Mouse (Mus musculus): ENCODE measurements at regions not wholly inside any gene's neighbourhood (a gene's known extent, or its start where the extent isn't known, plus 50 kb on each side); places are given as distances from the start of the nearest gene placed in this dataset.
A peak's percentile ranks its signal among the peaks of the same experiment; 100 is the strongest.

DNA sequence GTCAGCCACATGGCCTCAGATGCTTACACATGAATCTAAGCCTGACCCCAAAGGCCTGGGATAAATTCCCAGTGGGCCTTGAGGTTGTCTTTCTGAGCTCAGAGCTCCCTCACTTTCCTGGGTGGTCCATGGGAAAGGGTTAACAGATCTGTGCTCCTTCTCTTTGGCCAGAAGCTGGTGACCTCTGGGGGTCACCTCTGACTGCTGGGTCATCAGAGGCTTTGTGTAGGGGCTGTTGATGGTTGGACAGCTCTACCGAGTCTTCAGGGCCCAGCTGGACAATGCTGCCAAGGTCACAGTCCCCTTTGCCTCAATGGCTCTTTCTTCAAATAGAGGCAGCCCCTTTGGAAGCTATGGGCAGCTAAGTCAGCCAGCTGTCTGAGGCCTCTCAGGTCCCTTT lies 70.5 kb upstream of the Bod1 start:
- Histone ChIP-seq H3K27me3 (replicated peaks) (no peaks in the 10 kb centered on the region), H3K79me2 (replicated peaks; ENCODE audit: control insufficient read depth, extremely low read depth, insufficient read depth, poor library complexity, severe bottlenecking) (no peaks in the 10 kb centered on the region), H3K9ac (ENCODE audit: insufficient read depth, low read depth) (no peak overlapping the region), H3K36me3 (replicated peaks in 1 of 2; ENCODE audit: control insufficient read depth in 1 of 2, insufficient read depth in 1 of 2, low read length in 1 of 2) (no peaks in the 10 kb centered on the region), H3K4me3 (replicated peaks in 1 of 3; ENCODE audit: low read depth in 2 of 3, low read length in 2 of 3, poor library complexity in 1 of 3) (no peak overlapping the region), H3K4me2 (ENCODE audit: insufficient read depth, low read depth, poor library complexity, severe bottlenecking) (no peak overlapping the region), H3K4me1 (ENCODE audit: control insufficient read depth in 1 of 2, insufficient read depth in 2 of 2) (peaks cover 21 to 48% of the 10 kb centered on the region in 2 experiments), H3K27ac (ENCODE audit: insufficient read depth, low read depth) (no peak overlapping the region), H3K9me3 (replicated peaks; ENCODE audit: low read length) (no peaks in the 10 kb centered on the region)
- dilution Hi-C loops (cut with MboI; ENCODE audit: extremely low pct_ligation_motif_present, extremely low pct_unique_long_range_greater_than_20kb, low sequenced_read_pairs) (no loop called here), in situ Hi-C loops (cut with MboI; ENCODE audit: low pct_ligation_motif_present, low pct_unique_long_range_greater_than_20kb, low sequenced_read_pairs) (no loop called here)
- no peak for DNase-seq (ENCODE audit: extremely low read depth)
- TF ChIP-seq MAX (IDR thresholded peaks at IDR 0.05; ENCODE audit: low read length) (no peak), GABPA (IDR thresholded peaks at IDR 0.05; ENCODE audit: insufficient replicate concordance, low read depth, low read length) (no peak), MYC (IDR thresholded peaks at IDR 0.05; ENCODE audit: low read depth, low read length) (no peak), BHLHE40 (IDR thresholded peaks at IDR 0.05; ENCODE audit: low read depth, low read length) (no peak), CHD1 (IDR thresholded peaks at IDR 0.05; ENCODE audit: low read depth, low read length) (no peak), EP300 (IDR thresholded peaks at IDR 0.05; ENCODE audit: low read length) (no peak), TCF12 (IDR thresholded peaks at IDR 0.05; ENCODE audit: low read depth, low read length) (no peak), HCFC1 (IDR thresholded peaks at IDR 0.05; ENCODE audit: low read depth, low read length) (no peak), TBP (conservative IDR thresholded peaks at IDR 0.05; ENCODE audit: low read depth, low read length) (no peak), NELFE (IDR thresholded peaks at IDR 0.05; ENCODE audit: low read depth, low read length) (no peak), PAX5 (IDR thresholded peaks at IDR 0.05; ENCODE audit: low read length) (no peak), ZNF384 (IDR thresholded peaks at IDR 0.05; ENCODE audit: low read depth, low read length) (no peak), MEF2A (IDR thresholded peaks at IDR 0.05; ENCODE audit: borderline replicate concordance, low read depth, low read length) (no peak), USF2 (conservative IDR thresholded peaks at IDR 0.05; ENCODE audit: low read depth, low read length) (no peak), NRF1 (IDR thresholded peaks at IDR 0.05; ENCODE audit: low read depth, low read length) (no peak), E2F4 (IDR thresholded peaks at IDR 0.05; ENCODE audit: insufficient replicate concordance, low read depth, low read length) (no peak)

DNA sequence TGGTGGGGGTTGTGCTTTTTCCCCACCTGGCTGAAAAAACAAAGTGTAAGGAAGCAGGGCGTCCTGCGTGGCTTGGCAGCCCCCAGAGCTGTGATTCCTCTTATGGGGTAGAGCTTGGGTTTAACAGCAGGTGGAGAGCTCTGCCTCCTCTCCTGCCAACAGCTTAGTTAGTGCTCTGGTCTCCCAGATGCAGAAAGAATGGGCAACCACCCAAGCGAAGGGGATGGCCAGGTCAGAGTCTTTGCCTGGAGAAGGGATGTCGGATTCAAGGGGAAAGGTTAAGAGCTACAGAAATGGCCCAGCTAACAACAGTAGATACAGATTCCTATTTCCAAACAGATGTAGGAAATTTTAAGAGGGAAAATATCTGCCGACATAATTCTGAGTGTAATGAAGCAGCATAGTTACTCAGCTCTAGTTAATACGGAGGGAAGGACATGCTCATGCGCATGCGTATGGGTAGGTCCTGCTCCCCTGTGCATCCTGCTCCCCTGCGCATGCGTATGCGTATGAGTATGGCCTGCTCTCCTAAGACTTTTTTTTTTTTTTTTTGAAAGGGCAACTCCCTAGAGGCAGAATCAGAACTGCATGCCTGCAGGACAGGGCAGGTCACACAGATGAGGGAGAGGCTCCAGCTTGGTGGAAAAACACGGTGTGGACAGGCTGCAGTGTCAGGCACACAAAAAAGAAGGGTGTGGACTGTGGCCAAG lies 72.5 kb upstream of the Bod1 start:
- TF ChIP-seq ZNF384 (IDR thresholded peaks at IDR 0.05; ENCODE audit: low read depth, low read length) = peak; percentile 81
- TF ChIP-seq MXI1 (IDR thresholded peaks at IDR 0.05; ENCODE audit: low read depth, low read length) = no peak
- peak; percentile 60; the same call in 1 of the 2 replicates for TF ChIP-seq NRF1 (IDR thresholded peaks at IDR 0.05; ENCODE audit: low read depth, low read length)
- no peak for TF ChIP-seq TBP (conservative IDR thresholded peaks at IDR 0.05; ENCODE audit: low read depth, low read length)
- TF ChIP-seq RAD21 (IDR thresholded peaks at IDR 0.05; ENCODE audit: low read depth, low read length) = no peak
- no peak for TF ChIP-seq MAZ (IDR thresholded peaks at IDR 0.05; ENCODE audit: low read depth, low read length)
- no peak for TF ChIP-seq POLR2A (IDR thresholded peaks at IDR 0.05; ENCODE audit: low read depth, low read length)
- no peak for TF ChIP-seq UBTF (IDR thresholded peaks at IDR 0.05; ENCODE audit: low read depth, low read length)
- no peak for TF ChIP-seq TCF12 (IDR thresholded peaks at IDR 0.05; ENCODE audit: low read depth, low read length)

More for the DNA sequence above, 72.5 kb upstream of the Bod1 start:
- no peaks in the 10 kb centered on the region for H3K9me3 ChIP-seq (replicated peaks; ENCODE audit: low read length)
- dilution Hi-C loops (cut with MboI; ENCODE audit: extremely low pct_ligation_motif_present, extremely low pct_unique_long_range_greater_than_20kb, low sequenced_read_pairs) (no loop called here), in situ Hi-C loops (cut with MboI; ENCODE audit: low pct_ligation_motif_present, low pct_unique_long_range_greater_than_20kb, low sequenced_read_pairs) (no loop called here)
- H3K9ac ChIP-seq (ENCODE audit: insufficient read depth, low read depth) = no peak overlapping the region
- H3K27ac ChIP-seq (ENCODE audit: insufficient read depth, low read depth) = no peak overlapping the region
- DNase-seq (ENCODE audit: extremely low read depth) = no peak
- no peaks in the 10 kb centered on the region for H3K36me3 ChIP-seq (replicated peaks in 1 of 2; ENCODE audit: control insufficient read depth in 1 of 2, insufficient read depth in 1 of 2, low read length in 1 of 2)
- H3K79me2 ChIP-seq (replicated peaks; ENCODE audit: control insufficient read depth, extremely low read depth, insufficient read depth, poor library complexity, severe bottlenecking) = no peaks in the 10 kb centered on the region
- H3K4me3 ChIP-seq (replicated peaks in 1 of 3; ENCODE audit: low read depth in 2 of 3, low read length in 2 of 3, poor library complexity in 1 of 3) = no peak overlapping the region
- peaks cover 23 to 48% of the 10 kb centered on the region in 2 experiments for H3K4me1 ChIP-seq (ENCODE audit: control insufficient read depth in 1 of 2, insufficient read depth in 2 of 2)
- H3K4me2 ChIP-seq (ENCODE audit: insufficient read depth, low read depth, poor library complexity, severe bottlenecking) = no peak overlapping the region
- no peaks in the 10 kb centered on the region for H3K27me3 ChIP-seq (replicated peaks)

All from CH12.LX (cell line).